ENCODE assay signal across 8 mouse cellular contexts in genomic region chr11:106271794-106272643, GRCm38 (mm10). TPM values are rescaled to one million over a fixed set of nuclear protein-coding genes. Genes with fewer than 3 reads are reported as not detected.
DNase-seq lines count a peak whose midpoint lies in the region; ATAC-seq and TF ChIP-seq lines count a peak whose summit lies in the region.

No protein-coding gene starts in this region.

- H3K27me3 ChIP-seq in Patski = no peaks in the 10 kb centered on the region
- peaks cover 2% of the 10 kb centered on the region for H3K27me3 ChIP-seq in erythroblast, embryonic 14.5 days (ENCODE audit: control insufficient read depth)
- H3K27me3 ChIP-seq in hindbrain, embryonic 15.5 days = no peaks in the 10 kb centered on the region
- H3K27me3 ChIP-seq in liver, embryonic 15.5 days = no peaks in the 10 kb centered on the region
- no peaks in the 10 kb centered on the region for H3K27me3 ChIP-seq in neural tube, embryonic 12.5 days (replicated peaks)

- CTCF ChIA-PET in Patski (lab: Charles Lee) = no interaction called here

- POLR2A ChIA-PET in Patski (lab: Charles Lee) = interaction anchor here (0.7 to 1.6 kb wide), 5 partner anchors 9 to 537 kb away, joined by 3 to 8 read pairs (median 4); no protein-coding TSS in a partner anchor

- H3K27ac ChIP-seq in hindbrain, embryonic 15.5 days (replicated peaks) = peak overlapping the region; percentile 87
- H3K27ac ChIP-seq in liver, embryonic 15.5 days (replicated peaks) = peak overlapping the region; percentile 93
- H3K27ac ChIP-seq in neural tube, embryonic 12.5 days = peak overlapping the region; percentile 72

- 2% methylated on average over 33 of the region's 41 CpGs for WGBS in hindbrain, embryonic 15.5 days
- 2% methylated on average over 41 of the region's 41 CpGs for WGBS in liver, embryonic 15.5 days (ENCODE audit: insufficient replicate concordance)
- WGBS in neural tube, embryonic 12.5 days = 2% methylated on average over 41 of the region's 41 CpGs

- DNase-seq in cerebellum, adult 11 months = peak; percentile 59
- no peak for DNase-seq in cerebellum, postnatal 25 days
- DNase-seq in Patski (ENCODE audit: low read depth, low spot score) = no peak
- no peak for DNase-seq in layer of hippocampus, postnatal 25 days (ENCODE audit: extremely low spot score in 1 of 2, low spot score in 1 of 2)

- peak overlapping the region; percentile 81 for H3K4me2 ChIP-seq in hindbrain, embryonic 15.5 days
- peak overlapping the region; percentile 92 for H3K4me2 ChIP-seq in liver, embryonic 15.5 days
- H3K4me2 ChIP-seq in neural tube, embryonic 12.5 days (replicated peaks) = peak overlapping the region; percentile 85

- H3K36me3 ChIP-seq in erythroblast, embryonic 14.5 days (ENCODE audit: control insufficient read depth) = peaks cover 36% of the 10 kb centered on the region
- H3K36me3 ChIP-seq in hindbrain, embryonic 15.5 days = peaks cover 2% of the 10 kb centered on the region; the same call in 1 of the 2 replicates
- peaks cover 15% of the 10 kb centered on the region for H3K36me3 ChIP-seq in liver, embryonic 15.5 days (replicated peaks)
- peaks cover 3% of the 10 kb centered on the region for H3K36me3 ChIP-seq in neural tube, embryonic 12.5 days

- H3K4me1 ChIP-seq in erythroblast, embryonic 14.5 days (ENCODE audit: control insufficient read depth) = peaks cover 71% of the 10 kb centered on the region
- H3K4me1 ChIP-seq in hindbrain, embryonic 15.5 days (replicated peaks) = peaks cover 53% of the 10 kb centered on the region
- H3K4me1 ChIP-seq in liver, embryonic 15.5 days (replicated peaks) = peaks cover 66% of the 10 kb centered on the region
- H3K4me1 ChIP-seq in neural tube, embryonic 12.5 days = peaks cover 44% of the 10 kb centered on the region

- TF ChIP-seq CTCF in Patski (IDR thresholded peaks at IDR 0.05) = no peak

- peak; percentile 17 for ATAC-seq in Patski
- ATAC-seq in hindbrain, embryonic 15.5 days (ENCODE audit: low FRiP score, low read depth) = 0 out of 2 replicates have a peak, but pooled peaks have one; percentile 14
- peak; percentile 49 for ATAC-seq in liver, embryonic 15.5 days (ENCODE audit: insufficient read depth)
- peak; percentile 33 for ATAC-seq in neural tube, embryonic 12.5 days (ENCODE audit: low FRiP score, low read depth)

- no peaks in the 10 kb centered on the region for H3K9me3 ChIP-seq in erythroblast, embryonic 14.5 days (ENCODE audit: control insufficient read depth, low read length)
- H3K9me3 ChIP-seq in hindbrain, embryonic 15.5 days = no peaks in the 10 kb centered on the region
- H3K9me3 ChIP-seq in liver, embryonic 15.5 days (replicated peaks) = no peaks in the 10 kb centered on the region
- no peaks in the 10 kb centered on the region for H3K9me3 ChIP-seq in neural tube, embryonic 12.5 days

- H3K4me3 ChIP-seq in erythroblast, embryonic 14.5 days (replicated peaks) = peak overlapping the region; percentile 95
- H3K4me3 ChIP-seq in hindbrain, embryonic 15.5 days = peak overlapping the region; percentile 90
- peak overlapping the region; percentile 99 for H3K4me3 ChIP-seq in liver, embryonic 15.5 days (replicated peaks)
- H3K4me3 ChIP-seq in neural tube, embryonic 12.5 days = peak overlapping the region; percentile 94

- H3K9ac ChIP-seq in hindbrain, embryonic 15.5 days = peak overlapping the region; percentile 83
- H3K9ac ChIP-seq in liver, embryonic 15.5 days = peak overlapping the region; percentile 99
- H3K9ac ChIP-seq in neural tube, embryonic 12.5 days = peak overlapping the region; percentile 95

- in situ Hi-C loops in Patski (cut with MboI; ENCODE audit: low pct_unique_long_range_greater_than_20kb) = no loop called here

RNA-seq across cellular contexts. Expression of gene Smarcd2, which starts 0.8 kb away (rescaled TPM):
- 56.4 TPM for polyA plus RNA-seq in Patski (2021)
- 6.5 and 7.7 TPM in 2 replicates for polyA plus RNA-seq in erythroblast, embryonic 14.5 days (2012)
- 11.6 and 13.3 TPM in 2 replicates for polyA plus RNA-seq in hindbrain, embryonic 15.5 days (2015; fragmentation: Nextera tagmentation; extraction: Ambion mirVana)
- polyA plus RNA-seq in liver, embryonic 15.5 days (2015; fragmentation: Nextera tagmentation; extraction: Ambion mirVana) = 26.7 and 26.8 TPM in 2 replicates
- 38.4 and 40.7 TPM in 2 replicates for polyA plus RNA-seq in neural tube, embryonic 12.5 days (2016; fragmentation: Nextera tagmentation; extraction: Ambion mirVana)
- total RNA-seq in layer of hippocampus, postnatal 25 days (2021) = 10 to 100 TPM; 24.7 to 26.1 TPM

RNA-seq across cellular contexts. Expression of gene Tcam1, which starts 4.5 kb away (rescaled TPM):
- 0.37 TPM for polyA plus RNA-seq in Patski (2021)
- not detected in 2 replicates for polyA plus RNA-seq in erythroblast, embryonic 14.5 days (2012)
- 0.14 and 0.18 TPM in 2 replicates for polyA plus RNA-seq in hindbrain, embryonic 15.5 days (2015; fragmentation: Nextera tagmentation; extraction: Ambion mirVana)
- 0.09 and 0.12 TPM in 2 replicates for polyA plus RNA-seq in liver, embryonic 15.5 days (2015; fragmentation: Nextera tagmentation; extraction: Ambion mirVana)
- 0.10 and 0.19 TPM in 2 replicates for polyA plus RNA-seq in neural tube, embryonic 12.5 days (2016; fragmentation: Nextera tagmentation; extraction: Ambion mirVana)
- total RNA-seq in layer of hippocampus, postnatal 25 days (2021) = under 1 TPM; 0.19 to 0.22 TPM

RNA-seq across cellular contexts. Expression of gene Psmc5, which starts 16.1 kb away (rescaled TPM):
- polyA plus RNA-seq in Patski (2021) = 181 TPM
- polyA plus RNA-seq in erythroblast, embryonic 14.5 days (2012) = 3.8 and 5.2 TPM in 2 replicates
- 299 and 305 TPM in 2 replicates for polyA plus RNA-seq in hindbrain, embryonic 15.5 days (2015; fragmentation: Nextera tagmentation; extraction: Ambion mirVana)
- polyA plus RNA-seq in liver, embryonic 15.5 days (2015; fragmentation: Nextera tagmentation; extraction: Ambion mirVana) = 128 and 131 TPM in 2 replicates
- polyA plus RNA-seq in neural tube, embryonic 12.5 days (2016; fragmentation: Nextera tagmentation; extraction: Ambion mirVana) = 358 and 381 TPM in 2 replicates
- total RNA-seq in layer of hippocampus, postnatal 25 days (2021) = 100 to 1,000 TPM; 148 to 174 TPM

RNA-seq across cellular contexts. Expression of gene Ftsj3, which starts 16.1 kb away (rescaled TPM):
- polyA plus RNA-seq in Patski (2021) = 68.3 TPM
- 0.49 and 0.56 TPM in 2 replicates for polyA plus RNA-seq in erythroblast, embryonic 14.5 days (2012)
- polyA plus RNA-seq in hindbrain, embryonic 15.5 days (2015; fragmentation: Nextera tagmentation; extraction: Ambion mirVana) = 35.4 and 36.0 TPM in 2 replicates
- 30.2 and 30.4 TPM in 2 replicates for polyA plus RNA-seq in liver, embryonic 15.5 days (2015; fragmentation: Nextera tagmentation; extraction: Ambion mirVana)
- 52.3 TPM in 2 replicates for polyA plus RNA-seq in neural tube, embryonic 12.5 days (2016; fragmentation: Nextera tagmentation; extraction: Ambion mirVana)
- 10 to 100 TPM; 29.9 to 32.8 TPM for total RNA-seq in layer of hippocampus, postnatal 25 days (2021)

RNA-seq across cellular contexts. Expression of gene Gh, which starts 29.6 kb away (rescaled TPM):
- polyA plus RNA-seq in Patski (2021) = not detected
- polyA plus RNA-seq in erythroblast, embryonic 14.5 days (2012) = not detected in 2 replicates
- polyA plus RNA-seq in hindbrain, embryonic 15.5 days (2015; fragmentation: Nextera tagmentation; extraction: Ambion mirVana) = not detected in 2 replicates
- polyA plus RNA-seq in liver, embryonic 15.5 days (2015; fragmentation: Nextera tagmentation; extraction: Ambion mirVana) = not detected in 2 replicates
- polyA plus RNA-seq in neural tube, embryonic 12.5 days (2016; fragmentation: Nextera tagmentation; extraction: Ambion mirVana) = not detected in 2 replicates
- total RNA-seq in layer of hippocampus, postnatal 25 days (2021) = not detected

Comparison
In these comparisons a context has a peak if more than half of its experiments do, and no peak if none do; other contexts are left out.
1. RNA of gene Psmc5, which starts 16.1 kb away (polyA plus RNA-seq): 358 to 381 TPM in neural tube, embryonic 12.5 days, 299 to 305 TPM in hindbrain, embryonic 15.5 days, 181 TPM in Patski (single experiment) and 128 to 131 TPM in liver, embryonic 15.5 days; 3.8 to 5.2 TPM in erythroblast, embryonic 14.5 days; every median in the first group is over 10 times any median in the second.
2. Peak in every context shown above with its lines, with median percentiles within 50 percentile points of each other: ATAC-seq, H3K4me3 ChIP-seq, H3K27ac ChIP-seq, H3K4me2 ChIP-seq and H3K9ac ChIP-seq.